Mouse (Mus musculus) bone marrow macrophage, adult 2 months (primary cell): ENCODE measurements around the gene Reln. TPM values are rescaled to one million over a fixed set of nuclear protein-coding genes. Genes with fewer than 3 reads are reported as not detected.

Experiments
- H3K27ac ChIP-seq: 2 replicates; pipeline ENCODE4 v1.5.1; 2012; ENCODE audit warnings: low read depth, low read length; ENCODE audit not compliant: insufficient read depth
- H3K4me1 ChIP-seq: 2 replicates; pipeline ENCODE4 v1.6.1; 2012; ENCODE audit warnings: low read length; ENCODE audit not compliant: control insufficient read depth, insufficient read depth
- H3K4me3 ChIP-seq: 2 replicates; pipeline ENCODE4 v1.5.1; 2012; ENCODE audit warnings: mild to moderate bottlenecking, low read length, moderate library complexity; ENCODE audit not compliant: insufficient read depth
- CTCF ChIP-seq: IDR thresholded peaks from 2 replicates; pipeline ENCODE4 v1.5.1; 2012; ENCODE audit warnings: low read depth, mild to moderate bottlenecking, low read length, moderate library complexity
- POLR2A ChIP-seq: IDR thresholded peaks from 2 replicates; pipeline ENCODE4 v1.6.1; 2012; ENCODE audit warnings: mild to moderate bottlenecking, low read depth, low read length, borderline replicate concordance
- polyA plus RNA-seq: library from polyadenylated mRNA; stranded (reverse); fragments of >200 nt; gene quantifications from 2 replicates; pipeline ENCODE4 v1.2.4, GENCODE M21; 2012; ENCODE audit not compliant: missing spikeins, insufficient read depth, insufficient read length

Gene Reln
- polyA plus RNA-seq, 1 experiment, result not detected

DNA sequence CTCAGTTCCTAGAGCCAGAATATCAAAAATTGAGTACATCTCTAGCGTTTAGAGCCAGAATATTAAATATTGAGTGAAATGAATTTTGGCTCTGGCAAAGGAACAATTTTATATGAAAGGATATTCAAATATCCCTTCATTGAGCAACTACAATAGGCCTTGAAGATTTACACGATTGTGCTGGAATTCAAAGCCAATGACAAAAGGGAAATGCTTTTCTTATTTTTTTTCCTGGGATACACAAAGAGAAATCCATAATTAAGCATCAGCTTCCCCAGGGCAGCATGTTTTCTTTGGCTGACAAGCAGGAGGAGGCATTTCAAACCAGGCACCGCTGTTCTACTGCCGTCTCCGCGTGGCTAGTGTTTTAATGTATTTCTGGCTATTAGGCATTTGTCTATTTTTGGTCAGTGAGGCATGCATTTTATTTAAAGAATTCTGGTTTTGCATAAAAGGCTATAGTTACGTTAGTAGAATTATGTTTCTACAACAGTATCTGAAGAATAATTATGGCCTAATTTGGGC lies 62.3 kb downstream of the Reln start:
- TF ChIP-seq POLR2A (no peak), CTCF (no peak)
- H3K4me1 ChIP-seq, result no peaks in the 10 kb centered on the region
- no peak overlapping the region for H3K27ac ChIP-seq
- H3K4me3 ChIP-seq, result no peak overlapping the region

DNA sequence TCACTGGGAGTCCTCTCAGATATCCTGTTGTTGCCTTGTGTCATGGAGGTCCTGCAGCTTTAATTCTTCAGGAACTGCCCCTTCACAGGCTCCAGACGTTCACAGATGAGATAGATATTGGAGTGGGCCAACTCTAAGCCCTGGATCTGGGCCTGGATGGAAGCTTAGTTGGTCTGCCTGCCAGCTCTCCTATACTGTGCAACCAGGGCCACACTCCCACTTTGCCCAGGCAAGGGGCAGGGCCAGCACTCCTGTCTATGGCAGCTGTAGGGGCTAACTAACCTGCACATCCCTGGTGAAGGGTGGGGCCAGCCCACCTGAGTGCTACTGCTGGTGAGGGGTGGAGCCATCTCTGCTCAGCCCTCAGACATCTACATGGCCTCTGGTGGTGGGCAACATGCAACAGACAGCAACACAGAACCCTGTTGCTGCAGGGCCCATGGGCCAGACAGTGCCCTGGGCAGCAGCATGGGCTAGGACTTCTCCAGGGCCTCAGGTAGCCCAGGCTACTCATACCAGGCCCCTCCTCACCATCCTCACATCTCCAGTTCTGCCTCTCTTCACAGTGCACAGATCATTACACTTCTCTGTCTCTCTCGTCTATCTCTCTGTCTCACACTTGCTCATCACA lies 63.9 kb downstream of the Reln start:
- TF ChIP-seq CTCF, result no peak
- TF ChIP-seq POLR2A, result no peak
- H3K27ac ChIP-seq, result no peak overlapping the region
- no peak overlapping the region for H3K4me3 ChIP-seq
- no peaks in the 10 kb centered on the region for H3K4me1 ChIP-seq

GRCm38 (mm10) chr5:22279201-22279600 lies 65.3 kb downstream of the Reln start:
- H3K27ac ChIP-seq, result no peak overlapping the region
- H3K4me1 ChIP-seq, result no peaks in the 10 kb centered on the region
- H3K4me3 ChIP-seq, result no peak overlapping the region
- TF ChIP-seq CTCF, result no peak
- no peak for TF ChIP-seq POLR2A

DNA sequence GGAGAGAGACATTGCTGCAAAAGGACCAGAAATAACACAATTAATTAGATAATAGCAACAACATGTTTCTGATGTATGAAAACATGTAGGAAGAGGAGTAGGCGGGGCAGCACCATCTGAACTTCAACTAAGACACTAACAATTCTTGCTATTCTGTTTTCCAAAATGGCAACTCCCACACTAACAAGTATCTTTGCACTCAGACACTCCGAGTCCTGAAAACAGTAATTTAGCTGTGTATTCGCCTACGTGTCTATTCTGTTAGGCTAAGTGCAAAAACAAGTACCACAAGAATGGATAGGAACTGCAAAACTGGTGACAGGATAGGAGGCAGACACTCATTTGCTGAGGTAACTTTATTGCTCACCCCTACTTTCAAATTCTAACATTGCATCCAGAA lies 70.4 kb downstream of the Reln start:
- H3K4me3 ChIP-seq, result no peak overlapping the region
- no peaks in the 10 kb centered on the region for H3K4me1 ChIP-seq
- no peak overlapping the region for H3K27ac ChIP-seq
- TF ChIP-seq POLR2A, result no peak
- no peak for TF ChIP-seq CTCF

- TF ChIP-seq CTCF, result no peak
- TF ChIP-seq POLR2A, result no peak
- H3K4me3 ChIP-seq, result no peak overlapping the region
- no peak overlapping the region for H3K27ac ChIP-seq
- H3K4me1 ChIP-seq, result no peaks in the 10 kb centered on the region
Measured at GRCm38 (mm10) chr5:22266489-22267301, 77.8 kb downstream of the Reln start.

DNA sequence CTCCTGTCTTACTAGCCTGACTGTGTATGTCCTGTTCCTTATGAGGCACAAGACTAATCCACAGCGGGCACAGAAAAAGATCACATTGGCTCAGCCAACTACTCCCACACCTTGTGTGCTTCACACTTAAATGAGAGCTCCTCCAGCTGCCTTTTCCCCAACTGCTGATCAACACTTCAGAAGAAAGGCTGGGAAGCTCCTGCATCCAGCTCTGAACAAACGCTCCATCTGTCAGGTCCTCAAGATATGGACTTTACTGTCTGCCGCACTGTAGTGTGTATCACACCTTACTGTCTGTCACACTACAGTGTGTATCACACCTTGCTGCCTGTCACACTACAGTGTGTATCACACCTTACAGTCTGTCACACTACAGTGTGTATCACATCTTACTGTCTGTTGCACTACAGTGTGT lies 82.1 kb downstream of the Reln start:
- no peak for TF ChIP-seq CTCF
- TF ChIP-seq POLR2A, result no peak
- Histone ChIP-seq H3K27ac (no peak overlapping the region), H3K4me3 (no peak overlapping the region)

DNA sequence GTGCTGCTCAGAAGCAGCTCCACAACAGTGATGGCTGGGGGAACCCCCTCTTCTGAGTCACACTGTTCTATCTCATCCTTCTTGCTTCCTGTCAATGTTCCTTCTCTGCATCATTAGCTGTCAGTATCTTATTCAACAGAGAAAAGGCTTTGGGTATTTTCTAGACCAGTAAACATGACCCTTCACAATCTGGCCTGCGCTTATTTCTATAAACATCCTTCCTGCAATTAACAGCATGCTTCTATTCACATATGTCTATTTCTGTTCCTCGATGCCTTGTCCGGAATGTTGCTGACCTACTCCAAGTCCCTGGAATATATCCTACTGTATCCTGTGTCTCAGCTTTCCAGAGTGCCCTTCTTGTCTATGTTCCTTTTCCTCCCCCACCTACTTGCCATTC lies 89.2 kb downstream of the Reln start:
- Histone ChIP-seq H3K4me3 (no peak overlapping the region), H3K4me1 (no peaks in the 10 kb centered on the region), H3K27ac (no peak overlapping the region)
- no peak for TF ChIP-seq POLR2A
- TF ChIP-seq CTCF, result no peak

More for the DNA sequence above, 82.1 kb downstream of the Reln start:
- H3K4me1 ChIP-seq, result no peaks in the 10 kb centered on the region

- no peaks in the 10 kb centered on the region for H3K4me1 ChIP-seq
- TF ChIP-seq POLR2A (no peak), CTCF (no peak)
- H3K4me3 ChIP-seq, result no peak overlapping the region
- H3K27ac ChIP-seq, result no peak overlapping the region
Measured at GRCm38 (mm10) chr5:22253910-22254309, 90.6 kb downstream of the Reln start.

GRCm38 (mm10) chr5:22253318-22253717 lies 91.2 kb downstream of the Reln start:
- no peak overlapping the region for H3K27ac ChIP-seq
- no peaks in the 10 kb centered on the region for H3K4me1 ChIP-seq
- no peak overlapping the region for H3K4me3 ChIP-seq
- TF ChIP-seq CTCF, result no peak
- no peak for TF ChIP-seq POLR2A

- H3K27ac ChIP-seq, result no peak overlapping the region
- no peaks in the 10 kb centered on the region for H3K4me1 ChIP-seq
- TF ChIP-seq CTCF (no peak), POLR2A (no peak)
- no peak overlapping the region for H3K4me3 ChIP-seq
Measured at GRCm38 (mm10) chr5:22247850-22248249, 96.7 kb downstream of the Reln start.
